Mouse (Mus musculus): ENCODE measurements around the gene Gnaq. TPM values are rescaled to one million over a fixed set of nuclear protein-coding genes. Genes with fewer than 3 reads are reported as not detected.

The Gnaq gene
- total and polyA plus RNA-seq, 2 experiments from 2014 or later: 89.3 to 120 TPM

DNA sequence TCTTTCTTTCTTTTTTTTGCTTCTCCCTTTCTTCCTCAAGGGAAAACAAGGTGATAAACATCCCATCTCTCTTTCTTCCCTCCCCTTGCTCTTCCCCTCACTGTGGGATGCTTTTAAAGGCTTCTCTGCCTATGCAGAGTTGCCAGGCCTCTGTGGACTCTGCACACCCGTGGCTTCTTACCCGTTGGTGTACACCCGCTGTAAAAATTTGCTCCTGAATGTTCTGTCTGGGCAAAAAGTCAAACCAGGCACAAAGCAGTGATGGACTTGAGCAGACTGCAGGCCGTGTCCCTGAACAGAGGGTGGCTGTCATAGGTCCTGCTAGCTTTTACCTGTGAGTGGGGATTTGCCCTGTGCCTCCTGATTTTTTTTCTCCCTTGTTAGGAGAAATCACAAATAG lies 154.7 kb downstream of the Gnaq start:
- H3K4me2 ChIP-seq (ENCODE audit: low read depth, low read length, poor library complexity, severe bottlenecking): no peak overlapping the region
- no peak overlapping the region for H3K27ac ChIP-seq (ENCODE audit: low read depth, low read length)
- 60% methylated on average over 4 of the region's 4 CpGs for WGBS
- H3K27me3 ChIP-seq (ENCODE audit: insufficient read depth, low read length): no peaks in the 10 kb centered on the region
- no peak overlapping the region for H3K4me3 ChIP-seq (ENCODE audit: low read depth, low read length)
- peaks cover 9% of the 10 kb centered on the region; the same call in 1 of the 2 replicates for H3K4me1 ChIP-seq (ENCODE audit: insufficient read depth, low read length)
- H3K9ac ChIP-seq (replicated peaks; ENCODE audit: low read length, poor library complexity, severe bottlenecking): no peak overlapping the region
- H3K36me3 ChIP-seq (ENCODE audit: insufficient read depth, low read length): no peaks in the 10 kb centered on the region
- TF ChIP-seq CTCF (IDR thresholded peaks at IDR 0.05): no peak
- ATAC-seq (ENCODE audit: low FRiP score) (no peak), DNase-seq (ENCODE audit: low spot score) (no peak)
- no peaks in the 10 kb centered on the region for H3K9me3 ChIP-seq (ENCODE audit: low read length)

- no peaks in the 10 kb centered on the region for H3K27me3 ChIP-seq (ENCODE audit: insufficient read depth, low read length)
- H3K4me3 ChIP-seq (ENCODE audit: low read depth, low read length): no peak overlapping the region
- peaks cover 9% of the 10 kb centered on the region; the same call in 1 of the 2 replicates for H3K4me1 ChIP-seq (ENCODE audit: insufficient read depth, low read length)
- DNase-seq (ENCODE audit: low spot score) (peak; percentile 21), ATAC-seq (ENCODE audit: low FRiP score) (no peak)
- H3K9ac ChIP-seq (replicated peaks; ENCODE audit: low read length, poor library complexity, severe bottlenecking): no peak overlapping the region
- no peaks in the 10 kb centered on the region for H3K9me3 ChIP-seq (ENCODE audit: low read length)
- no peaks in the 10 kb centered on the region for H3K36me3 ChIP-seq (ENCODE audit: insufficient read depth, low read length)
- H3K4me2 ChIP-seq (ENCODE audit: low read depth, low read length, poor library complexity, severe bottlenecking): no peak overlapping the region
- no peak for TF ChIP-seq CTCF (IDR thresholded peaks at IDR 0.05)
- H3K27ac ChIP-seq (ENCODE audit: low read depth, low read length): no peak overlapping the region
- 91% methylated on average over 7 of the region's 7 CpGs for WGBS
Measured at GRCm38 (mm10) chr19:16287971-16288370, 155.3 kb downstream of the Gnaq start.

DNA sequence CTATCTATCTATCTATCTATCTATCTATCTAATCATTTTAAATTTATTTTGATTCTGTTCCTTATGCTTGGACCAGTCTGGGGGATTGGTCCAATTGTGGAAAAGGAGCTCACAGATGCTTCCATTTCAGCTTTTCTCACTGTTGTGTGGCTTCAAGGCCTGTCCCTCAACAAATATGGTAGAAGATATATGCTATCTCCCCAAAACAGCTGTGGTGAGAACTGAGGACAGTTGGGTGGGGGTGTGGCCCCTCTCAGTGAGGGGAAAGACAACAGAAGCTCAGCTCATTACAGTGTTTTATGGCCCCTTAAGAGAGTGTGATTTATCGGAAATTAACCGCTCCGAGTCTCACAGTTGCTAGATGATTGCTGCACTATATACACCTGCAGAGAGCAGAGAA lies 158.5 kb downstream of the Gnaq start:
- DNase-seq (ENCODE audit: low spot score): no peak
- Histone ChIP-seq H3K36me3 (ENCODE audit: insufficient read depth, low read length) (no peaks in the 10 kb centered on the region), H3K4me3 (ENCODE audit: low read depth, low read length) (no peak overlapping the region), H3K9me3 (ENCODE audit: low read length) (no peaks in the 10 kb centered on the region), H3K27me3 (ENCODE audit: insufficient read depth, low read length) (no peaks in the 10 kb centered on the region), H3K4me1 (ENCODE audit: insufficient read depth, low read length) (no peaks in the 10 kb centered on the region), H3K27ac (ENCODE audit: low read depth, low read length) (no peak overlapping the region), H3K9ac (replicated peaks; ENCODE audit: low read length, poor library complexity, severe bottlenecking) (no peak overlapping the region), H3K4me2 (ENCODE audit: low read depth, low read length, poor library complexity, severe bottlenecking) (no peak overlapping the region)
- no peak for ATAC-seq (ENCODE audit: low FRiP score)
- no peak for TF ChIP-seq CTCF (IDR thresholded peaks at IDR 0.05)
- 83% methylated on average over 3 of the region's 3 CpGs for WGBS

- no peaks in the 10 kb centered on the region for H3K36me3 ChIP-seq (ENCODE audit: insufficient read depth, low read length)
- no peak overlapping the region for H3K27ac ChIP-seq (ENCODE audit: low read depth, low read length)
- DNase-seq (ENCODE audit: low spot score) (peak; percentile 21), ATAC-seq (ENCODE audit: low FRiP score) (no peak)
- no peak overlapping the region for H3K4me3 ChIP-seq (ENCODE audit: low read depth, low read length)
- no peaks in the 10 kb centered on the region for H3K4me1 ChIP-seq (ENCODE audit: insufficient read depth, low read length)
- H3K4me2 ChIP-seq (ENCODE audit: low read depth, low read length, poor library complexity, severe bottlenecking): no peak overlapping the region
- no peaks in the 10 kb centered on the region for H3K9me3 ChIP-seq (ENCODE audit: low read length)
- TF ChIP-seq CTCF (IDR thresholded peaks at IDR 0.05): no peak
- no peaks in the 10 kb centered on the region for H3K27me3 ChIP-seq (ENCODE audit: insufficient read depth, low read length)
- H3K9ac ChIP-seq (replicated peaks; ENCODE audit: low read length, poor library complexity, severe bottlenecking): no peak overlapping the region
- 61% methylated on average over 2 of the region's 2 CpGs for WGBS
Measured at GRCm38 (mm10) chr19:16292056-16292608, 159.5 kb downstream of the Gnaq start.

- Histone ChIP-seq H3K27me3 (ENCODE audit: insufficient read depth, low read length) (no peaks in the 10 kb centered on the region), H3K36me3 (ENCODE audit: insufficient read depth, low read length) (no peaks in the 10 kb centered on the region), H3K9me3 (ENCODE audit: low read length) (no peaks in the 10 kb centered on the region), H3K4me2 (ENCODE audit: low read depth, low read length, poor library complexity, severe bottlenecking) (no peak overlapping the region), H3K27ac (ENCODE audit: low read depth, low read length) (no peak overlapping the region), H3K4me3 (ENCODE audit: low read depth, low read length) (no peak overlapping the region), H3K9ac (replicated peaks; ENCODE audit: low read length, poor library complexity, severe bottlenecking) (no peak overlapping the region), H3K4me1 (ENCODE audit: insufficient read depth, low read length) (no peaks in the 10 kb centered on the region)
- ATAC-seq (ENCODE audit: low FRiP score): no peak
- DNase-seq (ENCODE audit: low spot score): no peak
- no peak for TF ChIP-seq CTCF (IDR thresholded peaks at IDR 0.05)
- 83% methylated on average over 1 of the region's 1 CpGs for WGBS
Measured at GRCm38 (mm10) chr19:16292978-16293377, 160.3 kb downstream of the Gnaq start.

DNA sequence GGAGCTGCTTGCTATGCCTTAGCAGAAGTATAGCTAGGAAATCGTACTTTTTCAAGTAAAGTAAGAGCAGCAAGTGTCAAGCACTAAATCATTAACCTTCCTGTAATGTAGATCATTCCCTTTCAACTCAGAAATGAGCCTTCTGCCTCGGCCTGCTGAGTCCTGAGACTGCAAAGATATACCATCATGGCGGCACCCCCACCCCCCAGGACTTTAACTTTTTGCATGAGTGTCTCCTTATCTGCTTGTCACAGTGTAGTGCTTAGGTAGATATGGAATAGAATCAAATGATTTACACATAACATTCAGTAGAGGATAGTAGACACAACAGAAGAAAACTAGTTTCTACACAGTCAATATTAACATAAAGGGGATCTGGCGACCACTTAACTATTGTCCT lies 167.8 kb downstream of the Gnaq start:
- Histone ChIP-seq H3K36me3 (ENCODE audit: insufficient read depth, low read length) (no peaks in the 10 kb centered on the region), H3K9me3 (ENCODE audit: low read length) (no peaks in the 10 kb centered on the region), H3K27ac (ENCODE audit: low read depth, low read length) (no peak overlapping the region), H3K4me3 (ENCODE audit: low read depth, low read length) (no peak overlapping the region), H3K9ac (replicated peaks; ENCODE audit: low read length, poor library complexity, severe bottlenecking) (no peak overlapping the region), H3K27me3 (ENCODE audit: insufficient read depth, low read length) (no peaks in the 10 kb centered on the region), H3K4me1 (ENCODE audit: insufficient read depth, low read length) (no peaks in the 10 kb centered on the region), H3K4me2 (ENCODE audit: low read depth, low read length, poor library complexity, severe bottlenecking) (no peak overlapping the region)
- TF ChIP-seq CTCF (IDR thresholded peaks at IDR 0.05): no peak
- 92% methylated on average over 4 of the region's 4 CpGs for WGBS
- DNase-seq (ENCODE audit: low spot score): no peak
- no peak for ATAC-seq (ENCODE audit: low FRiP score)

All from midbrain, postnatal 0 days (tissue).